Mouse (Mus musculus) liver, embryonic 16.5 days (tissue): ENCODE data around the gene Fam219a. TPM values are rescaled to one million over a fixed set of nuclear protein-coding genes. Genes with fewer than 3 reads are reported as not detected.

ENCODE experiments used
- ATAC-seq: fragments of 200-750 bp; cut with Nextera tagmentation; 2 replicates; pipeline ENCODE4 v1.8.0; 2017; ENCODE audit warnings: low read depth, mild to moderate bottlenecking, moderate number of reproducible peaks, moderate library complexity
- H3K27ac ChIP-seq: fragments of 300-500 bp; sonication (generic); 2 replicates; pipeline ENCODE4 v1.5.1; 2014; ENCODE audit warnings: mild to moderate bottlenecking, low read length
- H3K27me3 ChIP-seq: fragments of 300-500 bp; sonication (generic); 2 replicates; pipeline ENCODE4 v1.6.1; 2014; ENCODE audit warnings: low read depth, low read length, mixed read lengths; ENCODE audit not compliant: control insufficient read depth, insufficient read depth
- H3K36me3 ChIP-seq: fragments of 300-500 bp; sonication (generic); 2 replicates; pipeline ENCODE4 v1.6.1; 2014; ENCODE audit warnings: mild to moderate bottlenecking; ENCODE audit not compliant: control insufficient read depth, insufficient read depth
- H3K4me1 ChIP-seq: fragments of 300-500 bp; sonication (generic); 2 replicates; pipeline ENCODE4 v1.6.1; 2014; ENCODE audit warnings: low read depth, low read length, mixed read lengths; ENCODE audit not compliant: control insufficient read depth
- H3K4me2 ChIP-seq: fragments of 300-500 bp; sonication (generic); 2 replicates; pipeline ENCODE4 v1.6.1; 2014; ENCODE audit warnings: low read depth, low read length, mixed read lengths
- H3K4me3 ChIP-seq: fragments of 300-500 bp; sonication (generic); 2 replicates; pipeline ENCODE4 v1.5.1; 2014; ENCODE audit warnings: low read depth, mild to moderate bottlenecking, low read length
- H3K9ac ChIP-seq: fragments of 300-500 bp; sonication (generic); 2 replicates; pipeline ENCODE4 v1.6.1; 2014; ENCODE audit warnings: low read depth, low read length
- H3K9me3 ChIP-seq: fragments of 300-500 bp; sonication (generic); replicated peaks from 2 replicates; pipeline ENCODE4 v1.6.1; 2016; ENCODE audit warnings: low read length; ENCODE audit not compliant: control insufficient read depth
- WGBS: fragments of 180-500 bp; shearing (Covaris S2); extraction: QIAGEN DNeasy Blood & Tissue Kit; methylation state at CpG from one replicate; pipeline ENCODE4 v1.1.7; 2014; ENCODE audit not compliant: insufficient replicate concordance; 5-methylcytosine and 5-hydroxymethylcytosine counted together
- polyA plus RNA-seq: library from polyadenylated mRNA; unstranded; fragments of >200 nt; fragmentation: Nextera tagmentation; extraction: Ambion mirVana; gene quantifications from 2 replicates; pipeline ENCODE4 v1.2.1, GENCODE M21; 2015

The Fam219a gene
- polyA plus RNA-seq, 1 experiment from 2014 or later: 0.98 TPM

DNA sequence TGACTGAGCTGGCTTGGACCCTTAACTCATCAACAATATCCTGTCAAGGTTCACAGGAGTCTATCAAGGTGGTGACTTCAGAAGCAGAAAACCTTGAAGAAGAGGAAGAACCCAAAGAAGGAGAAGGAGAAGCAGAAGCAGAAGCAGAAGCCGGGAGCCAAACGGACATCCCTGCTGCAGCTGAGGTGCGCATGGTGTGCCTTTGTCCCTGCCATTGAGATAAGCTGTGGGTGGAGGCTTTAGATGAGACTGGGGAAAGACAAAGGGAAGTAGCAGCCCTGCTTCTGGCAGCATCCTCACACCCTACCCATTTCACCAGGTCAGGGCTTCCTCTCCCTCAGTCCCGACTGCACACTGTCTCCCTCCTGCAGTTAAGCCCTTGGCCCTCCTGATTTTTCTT, 33.5 kb upstream of the Fam219a start:
- Histone ChIP-seq H3K4me2 (no peak overlapping the region), H3K4me1 (no peaks in the 10 kb centered on the region), H3K4me3 (no peak overlapping the region), H3K27ac (no peak overlapping the region), H3K36me3 (no peaks in the 10 kb centered on the region), H3K9me3 (no peaks in the 10 kb centered on the region), H3K9ac (no peak overlapping the region), H3K27me3 (no peaks in the 10 kb centered on the region)
- ATAC-seq: no peak
- 32% methylated on average over 4 of the region's 4 CpGs for WGBS

- 66% methylated on average over 7 of the region's 7 CpGs for WGBS
These were observed 14.0 kb upstream of the Fam219a start for GRCm38 (mm10) chr4:41583353-41583752.

DNA sequence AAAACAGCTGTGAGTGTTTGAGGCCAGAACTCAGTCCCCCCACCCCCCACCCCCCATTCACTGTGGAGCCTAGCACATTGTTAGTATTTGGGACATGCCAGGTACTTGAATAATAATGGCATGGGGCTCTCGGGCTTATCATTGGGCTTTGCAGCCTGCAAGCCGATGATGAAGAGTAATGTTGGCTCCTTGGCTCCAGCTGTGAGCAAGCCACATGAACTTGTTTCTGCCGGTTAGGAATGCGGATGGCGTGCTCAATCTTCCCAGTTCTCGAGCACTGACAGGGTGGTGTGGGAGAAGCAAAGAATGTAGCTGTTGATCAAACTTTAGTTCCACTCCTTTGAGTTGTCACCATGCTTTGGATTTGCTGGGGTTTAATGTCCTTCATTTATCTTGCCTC, 6.6 kb upstream of the Fam219a start:
- 62% methylated on average over 6 of the region's 6 CpGs for WGBS
- no peak for ATAC-seq
- H3K9me3 ChIP-seq: no peaks in the 10 kb centered on the region
- H3K27ac ChIP-seq: no peak overlapping the region
- no peaks in the 10 kb centered on the region for H3K36me3 ChIP-seq
- H3K9ac ChIP-seq: no peak overlapping the region
- H3K4me1 ChIP-seq: no peaks in the 10 kb centered on the region
- H3K27me3 ChIP-seq: no peaks in the 10 kb centered on the region
- no peak overlapping the region for H3K4me2 ChIP-seq
- no peak overlapping the region for H3K4me3 ChIP-seq

More at GRCm38 (mm10) chr4:41583353-41583752, 14.0 kb upstream of the Fam219a start:
- Histone ChIP-seq H3K4me3 (no peak overlapping the region), H3K4me2 (no peak overlapping the region), H3K36me3 (no peaks in the 10 kb centered on the region), H3K9me3 (no peaks in the 10 kb centered on the region), H3K27me3 (no peaks in the 10 kb centered on the region), H3K4me1 (no peaks in the 10 kb centered on the region), H3K9ac (no peak overlapping the region), H3K27ac (no peak overlapping the region)
- no peak for ATAC-seq

DNA sequence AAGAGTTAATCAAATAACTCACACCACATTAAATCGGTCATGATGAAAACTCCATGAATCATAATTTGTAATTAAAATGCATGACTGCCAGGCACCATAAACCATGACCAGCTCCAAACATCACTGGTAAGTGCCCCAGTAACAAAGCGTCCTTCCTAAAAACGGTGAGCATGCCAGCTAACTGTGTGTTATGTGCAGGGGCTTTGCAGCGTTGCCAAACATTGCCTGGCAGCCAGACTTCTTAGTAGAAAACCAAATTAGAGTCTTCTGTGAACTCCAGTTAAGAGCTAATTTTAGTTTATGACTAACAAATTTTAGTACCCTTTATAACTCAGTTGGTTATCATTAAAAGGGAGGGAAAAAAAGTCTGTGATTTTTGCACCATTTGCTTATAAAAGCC, 4.2 kb upstream of the Fam219a start:
- Histone ChIP-seq H3K9ac (no peak overlapping the region), H3K4me3 (no peak overlapping the region), H3K27ac (no peak overlapping the region), H3K36me3 (no peaks in the 10 kb centered on the region), H3K4me2 (no peak overlapping the region), H3K27me3 (peaks cover 3% of the 10 kb centered on the region), H3K9me3 (no peaks in the 10 kb centered on the region), H3K4me1 (peaks cover 7% of the 10 kb centered on the region)
- 57% methylated on average over 4 of the region's 4 CpGs for whole genome bisulfite sequencing
- no peak for ATAC-seq

GRCm38 (mm10) chr4:41571490-41571889, 2.2 kb upstream of the Fam219a start:
- 14% methylated on average over 5 of the region's 5 CpGs for WGBS
- H3K9me3 ChIP-seq: no peaks in the 10 kb centered on the region
- no peak overlapping the region for H3K4me2 ChIP-seq
- no peak for ATAC-seq
- no peaks in the 10 kb centered on the region for H3K36me3 ChIP-seq
- peaks cover 15% of the 10 kb centered on the region for H3K27me3 ChIP-seq
- no peak overlapping the region for H3K4me3 ChIP-seq
- peaks cover 7% of the 10 kb centered on the region for H3K4me1 ChIP-seq
- no peak overlapping the region for H3K9ac ChIP-seq
- no peak overlapping the region for H3K27ac ChIP-seq

DNA sequence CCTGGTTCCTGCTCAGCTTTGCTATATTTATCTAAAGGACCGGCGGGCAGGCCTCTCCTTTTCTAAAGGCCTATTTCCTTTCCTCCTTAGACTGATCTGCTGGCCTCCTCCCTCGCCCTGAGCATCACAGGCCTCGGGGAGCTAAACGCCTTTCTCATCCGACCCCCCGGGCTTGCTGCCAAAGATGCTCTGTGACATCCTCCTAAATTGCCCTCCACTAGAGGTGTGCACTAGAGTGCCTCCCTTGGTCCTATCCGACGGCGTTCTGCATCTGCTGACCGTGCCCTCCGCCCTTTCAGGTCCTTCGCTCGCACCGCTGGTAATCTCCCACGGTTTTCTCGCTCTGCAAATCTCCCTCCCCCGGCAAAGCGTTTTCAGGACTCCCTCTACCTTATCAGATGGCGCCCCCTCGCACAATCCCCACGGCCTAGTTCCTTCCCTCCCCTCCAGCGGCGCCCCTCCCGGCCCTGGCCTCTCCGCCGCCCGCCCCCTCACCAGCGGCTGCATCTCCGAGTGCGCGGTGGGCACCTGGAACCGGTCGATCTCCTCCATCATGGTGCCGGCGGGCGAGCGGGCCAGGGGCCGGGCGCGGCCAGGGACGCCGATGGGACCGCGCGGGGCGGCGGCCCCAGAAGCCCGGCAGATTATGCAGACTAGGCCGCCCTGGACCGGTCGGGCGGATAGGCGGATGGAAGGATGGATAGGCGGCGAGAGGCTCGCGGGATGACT, 492 bp downstream of the Fam219a start:
- peak overlapping the region; percentile 63 for H3K4me3 ChIP-seq
- no peaks in the 10 kb centered on the region for H3K9me3 ChIP-seq
- H3K36me3 ChIP-seq: no peaks in the 10 kb centered on the region
- peak overlapping the region; percentile 54 for H3K9ac ChIP-seq
- peak overlapping the region; percentile 78 for H3K4me2 ChIP-seq
- H3K27me3 ChIP-seq: peaks cover 15% of the 10 kb centered on the region
- WGBS: 2% methylated on average over 58 of the region's 58 CpGs
- H3K4me1 ChIP-seq: peaks cover 7% of the 10 kb centered on the region
- H3K27ac ChIP-seq: no peak overlapping the region
- ATAC-seq: no peak

GRCm38 (mm10) chr4:41568239-41568638, 1.1 kb downstream of the Fam219a start:
- H3K9ac ChIP-seq: no peak overlapping the region; the same call in 1 of the 2 replicates
- no peak overlapping the region for H3K27ac ChIP-seq
- H3K27me3 ChIP-seq: peaks cover 15% of the 10 kb centered on the region
- ATAC-seq: no peak
- H3K4me2 ChIP-seq: peak overlapping the region; percentile 78
- H3K4me3 ChIP-seq: peak overlapping the region; percentile 63
- H3K36me3 ChIP-seq: no peaks in the 10 kb centered on the region
- no peaks in the 10 kb centered on the region for H3K9me3 ChIP-seq
- WGBS: 22% methylated on average over 19 of the region's 19 CpGs
- peaks cover 7% of the 10 kb centered on the region for H3K4me1 ChIP-seq

GRCm38 (mm10) chr4:41566123-41566522, 3.2 kb downstream of the Fam219a start:
- Histone ChIP-seq H3K27ac (no peak overlapping the region), H3K9me3 (no peaks in the 10 kb centered on the region), H3K4me3 (no peak overlapping the region), H3K9ac (no peak overlapping the region), H3K4me1 (peaks cover 7% of the 10 kb centered on the region), H3K4me2 (no peak overlapping the region), H3K27me3 (peaks cover 15% of the 10 kb centered on the region), H3K36me3 (no peaks in the 10 kb centered on the region)
- WGBS: 34% methylated on average over 3 of the region's 3 CpGs
- ATAC-seq: no peak

- H3K27ac ChIP-seq: no peak overlapping the region
- H3K9ac ChIP-seq: no peak overlapping the region
- no peaks in the 10 kb centered on the region for H3K9me3 ChIP-seq
- H3K27me3 ChIP-seq: peaks cover 10% of the 10 kb centered on the region
- no peaks in the 10 kb centered on the region for H3K36me3 ChIP-seq
- H3K4me1 ChIP-seq: no peaks in the 10 kb centered on the region; the same call in 1 of the 2 replicates
- 75% methylated on average over 5 of the region's 5 CpGs for WGBS
- no peak overlapping the region for H3K4me3 ChIP-seq
- H3K4me2 ChIP-seq: no peak overlapping the region
- ATAC-seq: no peak
These were observed 6.0 kb downstream of the Fam219a start for GRCm38 (mm10) chr4:41563297-41563696.
